Mouse (Mus musculus): ENCODE measurements around the gene Fcrla. TPM values are rescaled to one million over a fixed set of nuclear protein-coding genes. Genes with fewer than 3 reads are reported as not detected.
"Not testable (repeated sequence)": the region's sequence is repeated elsewhere in the genome, so short reads cannot be mapped to it uniquely, and the experiment has no call there.

The Fcrla gene
- not detected in 2 replicates for polyA plus RNA-seq (2015; fragmentation: Nextera tagmentation; extraction: Ambion mirVana)

- H3K9ac ChIP-seq = no peak within 1 kb of the TSS
- H3K27ac ChIP-seq = no peak within 1 kb of the TSS
- no peak within 1 kb of the TSS for H3K4me2 ChIP-seq
- H3K27me3 ChIP-seq = no peaks in the 10 kb centered on the region
- no peaks in the 10 kb centered on the region for H3K9me3 ChIP-seq
- H3K36me3 ChIP-seq = no peaks in the 10 kb centered on the region
- 90% methylated on average over 3 of the region's 3 CpGs for WGBS
- no peak for ATAC-seq (ENCODE audit: low FRiP score)
- no peaks in the 10 kb centered on the region for H3K4me1 ChIP-seq (replicated peaks)
- H3K4me3 ChIP-seq = no peak within 1 kb of the TSS
These were observed at the start of gene Fcrla for GRCm38 (mm10) chr1:170927378-170927777. Gene Fcrla, minus strand, starts transcription at chr1:170927583.

- no peak for ATAC-seq (ENCODE audit: low FRiP score)
- WGBS = 95% methylated on average over 5 of the region's 5 CpGs
- H3K4me2 ChIP-seq = no peak within 1 kb of the TSS
- H3K4me1 ChIP-seq (replicated peaks) = no peaks in the 10 kb centered on the region
- H3K4me3 ChIP-seq = no peak within 1 kb of the TSS
- H3K9me3 ChIP-seq = no peaks in the 10 kb centered on the region
- no peak within 1 kb of the TSS for H3K27ac ChIP-seq
- H3K27me3 ChIP-seq = no peaks in the 10 kb centered on the region
- no peak within 1 kb of the TSS for H3K9ac ChIP-seq
- H3K36me3 ChIP-seq = no peaks in the 10 kb centered on the region
These were observed 49.1 kb upstream of the Fcrla start, which contains the start of gene Fcgr2b for GRCm38 (mm10) chr1:170976447-170976846. Gene Fcgr2b, minus strand, starts transcription at chr1:170976547.

GRCm38 (mm10) chr1:170975751-170976161 lies 48.4 kb upstream of the Fcrla start:
- no peak overlapping the region for H3K4me2 ChIP-seq
- no peaks in the 10 kb centered on the region for H3K27me3 ChIP-seq
- no peaks in the 10 kb centered on the region for H3K9me3 ChIP-seq
- H3K27ac ChIP-seq = no peak overlapping the region
- H3K4me1 ChIP-seq (replicated peaks) = no peaks in the 10 kb centered on the region
- no peak overlapping the region for H3K9ac ChIP-seq
- WGBS = 71% methylated on average over 7 of the region's 7 CpGs
- no peak for ATAC-seq (ENCODE audit: low FRiP score)
- no peaks in the 10 kb centered on the region for H3K36me3 ChIP-seq
- no peak overlapping the region for H3K4me3 ChIP-seq

GRCm38 (mm10) chr1:170975350-170975749 lies 48.0 kb upstream of the Fcrla start:
- 83% methylated on average over 2 of the region's 2 CpGs for WGBS
- not testable (repeated sequence) for ATAC-seq (ENCODE audit: low FRiP score); H3K9ac ChIP-seq

GRCm38 (mm10) chr1:170974736-170975135 lies 47.4 kb upstream of the Fcrla start:
- Histone ChIP-seq H3K4me1 (replicated peaks) (no peaks in the 10 kb centered on the region), H3K9me3 (no peaks in the 10 kb centered on the region), H3K4me3 (no peak overlapping the region), H3K27me3 (no peaks in the 10 kb centered on the region), H3K27ac (no peak overlapping the region), H3K9ac (no peak overlapping the region), H3K4me2 (no peak overlapping the region), H3K36me3 (no peaks in the 10 kb centered on the region)
- WGBS = 98% methylated on average over 2 of the region's 2 CpGs
- ATAC-seq (ENCODE audit: low FRiP score) = no peak

More at GRCm38 (mm10) chr1:170975350-170975749, 48.0 kb upstream of the Fcrla start:
- not testable (repeated sequence) for H3K36me3 ChIP-seq; H3K27ac ChIP-seq; H3K9me3 ChIP-seq; H3K27me3 ChIP-seq; H3K4me1 ChIP-seq (replicated peaks); H3K4me2 ChIP-seq; H3K4me3 ChIP-seq

- Histone ChIP-seq H3K27ac (no peak overlapping the region), H3K9me3 (no peaks in the 10 kb centered on the region), H3K4me1 (replicated peaks) (no peaks in the 10 kb centered on the region), H3K4me2 (no peak overlapping the region), H3K27me3 (no peaks in the 10 kb centered on the region), H3K4me3 (no peak overlapping the region), H3K9ac (no peak overlapping the region), H3K36me3 (no peaks in the 10 kb centered on the region)
- ATAC-seq (ENCODE audit: low FRiP score) = no peak
- WGBS = 92% methylated on average over 8 of the region's 8 CpGs
These were observed 46.8 kb upstream of the Fcrla start for GRCm38 (mm10) chr1:170974171-170974570.

GRCm38 (mm10) chr1:170972936-170973335 lies 45.6 kb upstream of the Fcrla start:
- 90% methylated on average over 4 of the region's 4 CpGs for WGBS
- H3K27ac ChIP-seq = no peak overlapping the region
- no peak overlapping the region for H3K4me3 ChIP-seq
- H3K27me3 ChIP-seq = no peaks in the 10 kb centered on the region
- no peaks in the 10 kb centered on the region for H3K4me1 ChIP-seq (replicated peaks)
- H3K9ac ChIP-seq = no peak overlapping the region
- H3K4me2 ChIP-seq = no peak overlapping the region
- H3K9me3 ChIP-seq = no peaks in the 10 kb centered on the region
- no peaks in the 10 kb centered on the region for H3K36me3 ChIP-seq
- ATAC-seq (ENCODE audit: low FRiP score) = no peak

GRCm38 (mm10) chr1:170972494-170972893 lies 45.1 kb upstream of the Fcrla start:
- Histone ChIP-seq H3K36me3 (no peaks in the 10 kb centered on the region), H3K27me3 (no peaks in the 10 kb centered on the region), H3K4me1 (replicated peaks) (no peaks in the 10 kb centered on the region), H3K9ac (no peak overlapping the region), H3K27ac (no peak overlapping the region), H3K4me3 (no peak overlapping the region), H3K9me3 (no peaks in the 10 kb centered on the region), H3K4me2 (no peak overlapping the region)
- ATAC-seq (ENCODE audit: low FRiP score) = no peak
- 87% methylated on average over 6 of the region's 6 CpGs for WGBS

GRCm38 (mm10) chr1:170968576-170968975 lies 41.2 kb upstream of the Fcrla start:
- H3K9me3 ChIP-seq = no peaks in the 10 kb centered on the region
- no peaks in the 10 kb centered on the region for H3K27me3 ChIP-seq
- H3K4me3 ChIP-seq = no peak overlapping the region
- H3K4me2 ChIP-seq = no peak overlapping the region
- H3K4me1 ChIP-seq (replicated peaks) = no peaks in the 10 kb centered on the region
- 89% methylated on average over 1 of the region's 1 CpGs for WGBS
- H3K27ac ChIP-seq = no peak overlapping the region
- no peak for ATAC-seq (ENCODE audit: low FRiP score)
- no peaks in the 10 kb centered on the region for H3K36me3 ChIP-seq
- H3K9ac ChIP-seq = no peak overlapping the region

GRCm38 (mm10) chr1:170967581-170967980 lies 40.2 kb upstream of the Fcrla start:
- WGBS = 79% methylated on average over 3 of the region's 3 CpGs
- Histone ChIP-seq H3K4me3 (no peak overlapping the region), H3K27me3 (no peaks in the 10 kb centered on the region), H3K9ac (no peak overlapping the region), H3K9me3 (no peaks in the 10 kb centered on the region), H3K36me3 (no peaks in the 10 kb centered on the region), H3K4me1 (replicated peaks) (no peaks in the 10 kb centered on the region), H3K4me2 (no peak overlapping the region), H3K27ac (no peak overlapping the region)
- ATAC-seq (ENCODE audit: low FRiP score) = no peak

- no peaks in the 10 kb centered on the region for H3K36me3 ChIP-seq
- no peak overlapping the region for H3K27ac ChIP-seq
- no peak for ATAC-seq (ENCODE audit: low FRiP score)
- no peaks in the 10 kb centered on the region for H3K27me3 ChIP-seq
- WGBS = 78% methylated on average over 7 of the region's 7 CpGs
- H3K9ac ChIP-seq = no peak overlapping the region
- H3K4me2 ChIP-seq = no peak overlapping the region
- H3K4me1 ChIP-seq (replicated peaks) = no peaks in the 10 kb centered on the region
- H3K9me3 ChIP-seq = no peaks in the 10 kb centered on the region
- no peak overlapping the region for H3K4me3 ChIP-seq
These were observed 35.7 kb upstream of the Fcrla start for GRCm38 (mm10) chr1:170963087-170963486.

- Histone ChIP-seq H3K4me1 (replicated peaks) (no peaks in the 10 kb centered on the region), H3K9me3 (no peaks in the 10 kb centered on the region), H3K36me3 (no peaks in the 10 kb centered on the region), H3K27me3 (no peaks in the 10 kb centered on the region), H3K4me3 (no peak overlapping the region), H3K4me2 (no peak overlapping the region), H3K27ac (no peak overlapping the region), H3K9ac (no peak overlapping the region)
- 81% methylated on average over 2 of the region's 2 CpGs for WGBS
- no peak for ATAC-seq (ENCODE audit: low FRiP score)
These were observed 34.9 kb upstream of the Fcrla start for GRCm38 (mm10) chr1:170962301-170962700.

GRCm38 (mm10) chr1:170961101-170961500 lies 33.7 kb upstream of the Fcrla start:
- Histone ChIP-seq H3K36me3 (no peaks in the 10 kb centered on the region), H3K9me3 (no peaks in the 10 kb centered on the region), H3K27me3 (no peaks in the 10 kb centered on the region), H3K4me3 (no peak overlapping the region), H3K4me2 (no peak overlapping the region), H3K27ac (no peak overlapping the region), H3K9ac (no peak overlapping the region), H3K4me1 (replicated peaks) (no peaks in the 10 kb centered on the region)
- no peak for ATAC-seq (ENCODE audit: low FRiP score)
- WGBS = 88% methylated on average over 6 of the region's 6 CpGs
